Mouse (Mus musculus): Measurements from ENCODE around the gene Poc1b. TPM values are rescaled to one million over a fixed set of nuclear protein-coding genes. Genes with fewer than 3 reads are reported as not detected.

The Poc1b gene
- polyA plus RNA-seq, 1 experiment from 2014 or later: 5.1 TPM

- WGBS (ENCODE audit: insufficient replicate concordance): 35% methylated on average over 8 of the region's 8 CpGs
- Histone ChIP-seq H3K4me3 (replicated peaks) (no peak overlapping the region), H3K9ac (no peak overlapping the region), H3K27me3 (no peaks in the 10 kb centered on the region), H3K36me3 (peaks cover 6% of the 10 kb centered on the region; the same call in 1 of the 2 replicates), H3K4me1 (replicated peaks) (0 out of 2 replicates have a peak, but pooled peaks cover 6% of the 10 kb centered on the region), H3K27ac (no peak overlapping the region), H3K4me2 (no peak overlapping the region), H3K9me3 (replicated peaks) (no peaks in the 10 kb centered on the region)
- ATAC-seq (ENCODE audit: low read depth) (no peak), DNase-seq (no peak)
These were observed 55.2 kb downstream of the Poc1b start for GRCm38 (mm10) chr10:99161987-99162582.

GRCm38 (mm10) chr10:99163002-99163401, 56.2 kb downstream of the Poc1b start:
- Histone ChIP-seq H3K4me2 (no peak overlapping the region), H3K9me3 (replicated peaks) (no peaks in the 10 kb centered on the region), H3K4me3 (replicated peaks) (no peak overlapping the region), H3K4me1 (replicated peaks) (0 out of 2 replicates have a peak, but pooled peaks cover 6% of the 10 kb centered on the region), H3K9ac (no peak overlapping the region), H3K27me3 (no peaks in the 10 kb centered on the region), H3K27ac (no peak overlapping the region), H3K36me3 (peaks cover 6% of the 10 kb centered on the region; the same call in 1 of the 2 replicates)
- ATAC-seq (ENCODE audit: low read depth) (no peak), DNase-seq (no peak)
- 73% methylated on average over 5 of the region's 5 CpGs for WGBS (ENCODE audit: insufficient replicate concordance)

GRCm38 (mm10) chr10:99164871-99165477, 58.1 kb downstream of the Poc1b start:
- peak overlapping the region; percentile 23; the same call in 1 of the 2 replicates for H3K27ac ChIP-seq
- H3K9me3 ChIP-seq (replicated peaks): no peaks in the 10 kb centered on the region
- WGBS (ENCODE audit: insufficient replicate concordance): 48% methylated on average over 13 of the region's 13 CpGs
- peaks cover 4% of the 10 kb centered on the region; the same call in 1 of the 2 replicates for H3K36me3 ChIP-seq
- peaks cover 16% of the 10 kb centered on the region; the same call in 1 of the 2 replicates for H3K4me1 ChIP-seq (replicated peaks)
- no peaks in the 10 kb centered on the region for H3K27me3 ChIP-seq
- no peak overlapping the region for H3K4me3 ChIP-seq (replicated peaks)
- no peak overlapping the region for H3K4me2 ChIP-seq
- DNase-seq (no peak), ATAC-seq (ENCODE audit: low read depth) (peak; percentile 15; the same call in 1 of the 2 replicates)
- H3K9ac ChIP-seq: no peak overlapping the region

- no peak overlapping the region for H3K4me2 ChIP-seq
- no peaks in the 10 kb centered on the region for H3K27me3 ChIP-seq
- peak overlapping the region; percentile 23; the same call in 1 of the 2 replicates for H3K27ac ChIP-seq
- H3K9ac ChIP-seq: no peak overlapping the region
- H3K9me3 ChIP-seq (replicated peaks): no peaks in the 10 kb centered on the region
- no peak overlapping the region for H3K4me3 ChIP-seq (replicated peaks)
- H3K4me1 ChIP-seq (replicated peaks): peaks cover 18% of the 10 kb centered on the region; the same call in 1 of the 2 replicates
- no peak for DNase-seq
- WGBS (ENCODE audit: insufficient replicate concordance): 55% methylated on average over 7 of the region's 7 CpGs
- no peaks in the 10 kb centered on the region for H3K36me3 ChIP-seq
- ATAC-seq (ENCODE audit: low read depth): 0 out of 2 replicates have a peak, but pooled peaks have one; percentile 29
These were observed 59.0 kb downstream of the Poc1b start for GRCm38 (mm10) chr10:99165751-99166282.

- H3K4me2 ChIP-seq: no peak overlapping the region
- WGBS (ENCODE audit: insufficient replicate concordance): 60% methylated on average over 3 of the region's 3 CpGs
- no peak overlapping the region for H3K27ac ChIP-seq
- no peak overlapping the region for H3K9ac ChIP-seq
- DNase-seq: no peak
- no peak for ATAC-seq (ENCODE audit: low read depth)
- H3K4me3 ChIP-seq (replicated peaks): no peak overlapping the region
- H3K9me3 ChIP-seq (replicated peaks): no peaks in the 10 kb centered on the region
- H3K4me1 ChIP-seq (replicated peaks): peaks cover 23% of the 10 kb centered on the region
- H3K36me3 ChIP-seq: no peaks in the 10 kb centered on the region
- no peaks in the 10 kb centered on the region for H3K27me3 ChIP-seq
These were observed 59.6 kb downstream of the Poc1b start for GRCm38 (mm10) chr10:99166392-99166791.

DNA sequence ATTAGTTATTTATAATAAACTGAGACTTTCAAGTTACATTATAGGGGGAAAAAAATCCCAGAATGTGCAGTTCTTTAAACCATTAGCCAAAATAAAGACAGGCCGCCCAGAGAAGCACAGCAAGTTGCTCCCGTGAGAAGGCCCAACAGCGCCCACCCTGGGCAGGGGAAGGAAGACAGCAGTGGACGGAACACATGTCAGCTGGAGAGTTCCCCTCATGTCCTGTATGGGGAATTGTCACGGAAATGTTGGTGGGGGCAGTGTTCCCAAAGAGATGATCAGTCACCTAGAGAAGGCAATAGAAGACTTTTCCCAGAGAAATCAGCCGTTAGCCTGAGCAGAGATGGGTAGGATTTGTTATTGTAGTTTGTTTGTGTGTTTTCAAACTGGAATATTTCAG, 61.6 kb downstream of the Poc1b start:
- Histone ChIP-seq H3K4me1 (replicated peaks) (peaks cover 31% of the 10 kb centered on the region), H3K9me3 (replicated peaks) (no peaks in the 10 kb centered on the region), H3K4me2 (no peak overlapping the region), H3K4me3 (replicated peaks) (no peak overlapping the region), H3K9ac (no peak overlapping the region), H3K27ac (no peak overlapping the region), H3K36me3 (no peaks in the 10 kb centered on the region), H3K27me3 (no peaks in the 10 kb centered on the region)
- 60% methylated on average over 6 of the region's 6 CpGs for WGBS (ENCODE audit: insufficient replicate concordance)
- DNase-seq (no peak), ATAC-seq (ENCODE audit: low read depth) (no peak)

GRCm38 (mm10) chr10:99168840-99169764, 62.3 kb downstream of the Poc1b start:
- Histone ChIP-seq H3K36me3 (no peaks in the 10 kb centered on the region), H3K4me2 (no peak overlapping the region), H3K27ac (peak overlapping the region; percentile 9; the same call in 1 of the 2 replicates), H3K4me1 (replicated peaks) (peaks cover 31% of the 10 kb centered on the region), H3K4me3 (replicated peaks) (no peak overlapping the region), H3K27me3 (no peaks in the 10 kb centered on the region), H3K9ac (no peak overlapping the region), H3K9me3 (replicated peaks) (no peaks in the 10 kb centered on the region)
- ATAC-seq (ENCODE audit: low read depth): no peak
- DNase-seq: no peak
- WGBS (ENCODE audit: insufficient replicate concordance): 60% methylated on average over 11 of the region's 11 CpGs

DNA sequence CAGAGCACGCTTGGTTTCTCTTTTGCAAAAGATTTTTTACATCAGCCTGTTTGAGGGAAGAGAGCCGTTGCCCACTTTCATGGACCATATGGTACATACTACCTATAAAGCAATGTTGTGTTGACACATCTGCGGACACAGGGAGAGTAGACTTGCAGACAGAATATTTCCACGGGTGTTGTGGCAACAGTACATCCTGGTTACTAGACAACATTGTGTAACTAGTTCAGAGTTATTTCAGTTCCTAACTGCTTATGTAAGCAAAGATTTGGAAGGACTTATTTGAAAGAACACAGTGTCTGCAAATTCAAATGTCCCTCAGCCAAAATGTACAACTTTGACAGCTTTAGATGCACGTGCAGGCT, 62.9 kb downstream of the Poc1b start:
- WGBS (ENCODE audit: insufficient replicate concordance): 61% methylated on average over 5 of the region's 5 CpGs
- Histone ChIP-seq H3K27me3 (no peaks in the 10 kb centered on the region), H3K4me2 (no peak overlapping the region), H3K9me3 (replicated peaks) (no peaks in the 10 kb centered on the region), H3K4me1 (replicated peaks) (peaks cover 31% of the 10 kb centered on the region), H3K27ac (peak overlapping the region; percentile 9; the same call in 1 of the 2 replicates), H3K4me3 (replicated peaks) (no peak overlapping the region), H3K9ac (no peak overlapping the region), H3K36me3 (no peaks in the 10 kb centered on the region)
- ATAC-seq (ENCODE audit: low read depth): no peak
- DNase-seq: no peak

GRCm38 (mm10) chr10:99171961-99172497, 65.2 kb downstream of the Poc1b start:
- 24% methylated on average over 12 of the region's 12 CpGs for WGBS (ENCODE audit: insufficient replicate concordance)
- Histone ChIP-seq H3K4me1 (replicated peaks) (peaks cover 25% of the 10 kb centered on the region), H3K27me3 (no peaks in the 10 kb centered on the region), H3K27ac (peak overlapping the region; percentile 51), H3K4me2 (no peak overlapping the region), H3K9me3 (replicated peaks) (no peaks in the 10 kb centered on the region), H3K36me3 (no peaks in the 10 kb centered on the region), H3K4me3 (replicated peaks) (no peak overlapping the region), H3K9ac (no peak overlapping the region)
- DNase-seq (no peak), ATAC-seq (ENCODE audit: low read depth) (peak; percentile 50)

DNA sequence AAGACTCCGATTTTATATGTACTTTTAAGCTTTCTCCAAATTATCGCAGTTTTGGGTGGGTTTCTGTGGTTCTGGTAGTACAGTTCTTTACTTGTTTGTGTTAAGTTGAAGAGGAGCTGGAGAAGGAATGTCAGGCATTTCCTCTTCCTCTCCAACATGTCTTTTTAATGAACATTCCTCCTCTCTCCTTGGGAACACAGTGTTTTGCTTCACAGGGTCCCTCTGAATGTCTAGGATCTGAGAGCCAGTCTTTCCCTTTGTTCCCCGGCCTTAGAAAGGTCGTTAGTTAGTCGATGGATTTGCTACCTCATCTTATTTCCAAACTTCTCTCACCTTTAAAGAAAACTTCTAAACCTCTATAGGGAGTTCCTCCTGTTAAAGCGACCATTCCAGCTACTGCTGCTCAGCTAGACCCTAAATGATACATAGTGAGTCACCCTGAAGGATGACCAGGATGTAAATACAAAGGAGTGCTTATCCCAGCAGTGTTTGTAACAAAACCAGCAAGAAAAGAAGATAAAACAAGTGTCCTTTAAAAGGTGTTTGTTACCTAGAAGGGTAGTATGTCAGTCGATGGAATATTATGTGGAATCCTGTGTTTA, 66.2 kb downstream of the Poc1b start:
- H3K27me3 ChIP-seq: no peaks in the 10 kb centered on the region
- H3K27ac ChIP-seq: no peak overlapping the region
- H3K4me2 ChIP-seq: no peak overlapping the region
- H3K4me1 ChIP-seq (replicated peaks): peaks cover 25% of the 10 kb centered on the region
- WGBS (ENCODE audit: insufficient replicate concordance): 55% methylated on average over 7 of the region's 7 CpGs
- ATAC-seq (ENCODE audit: low read depth): no peak
- DNase-seq: no peak
- H3K9me3 ChIP-seq (replicated peaks): no peaks in the 10 kb centered on the region
- H3K4me3 ChIP-seq (replicated peaks): no peak overlapping the region
- H3K9ac ChIP-seq: no peak overlapping the region
- H3K36me3 ChIP-seq: no peaks in the 10 kb centered on the region
